Mouse (Mus musculus) heart, adult 2 months (tissue): ENCODE data around the gene Trpm3. TPM values are rescaled to one million over a fixed set of nuclear protein-coding genes. Genes with fewer than 3 reads are reported as not detected.

Source experiments
- DNase-seq, 2 experiments: peaks; one replicate each; pipeline ENCODE4 v3.0.0; 2021
- H3K27ac ChIP-seq: fragments of 200-600 bp; 2 replicates; pipeline ENCODE4 v1.8.1; 2022
- H3K27me3 ChIP-seq: fragments of 200-500 bp; 2 replicates; pipeline ENCODE4 v1.6.1; 2012; ENCODE audit warnings: mild to moderate bottlenecking, low read length, inconsistent platforms, mixed read lengths; ENCODE audit not compliant: control insufficient read depth, insufficient read depth
- H3K36me3 ChIP-seq: fragments of 200-500 bp; 2 replicates; pipeline ENCODE4 v1.6.1; 2012; ENCODE audit warnings: low read length, inconsistent platforms; ENCODE audit not compliant: control insufficient read depth, insufficient read depth
- H3K4me1 ChIP-seq: fragments of 200-500 bp; 2 replicates; pipeline ENCODE4 v1.6.1; 2011; ENCODE audit warnings: low read length; ENCODE audit not compliant: control insufficient read depth, insufficient read depth
- H3K4me3 ChIP-seq: fragments of 200-600 bp; 2 replicates; pipeline ENCODE4 v1.8.1; 2022
- H3K79me2 ChIP-seq: fragments of 200-500 bp; replicated peaks from 2 replicates; pipeline ENCODE4 v1.6.1; 2012; ENCODE audit warnings: mild to moderate bottlenecking, inconsistent platforms, low read length, moderate library complexity, mixed read lengths; ENCODE audit not compliant: control insufficient read depth, insufficient read depth
- H3K9ac ChIP-seq: fragments of 200-500 bp; 2 replicates; pipeline ENCODE4 v1.6.1; 2012; ENCODE audit warnings: low read depth, mild to moderate bottlenecking, control low read depth, inconsistent platforms, low read length, mixed read lengths
- CTCF ChIP-seq: fragments of 200-600 bp; IDR thresholded peaks from 2 replicates; pipeline ENCODE4 v1.8.1; 2022; ENCODE audit warnings: antibody characterized with exemption, mild to moderate bottlenecking, moderate library complexity
- EP300 ChIP-seq: fragments of 200-500 bp; IDR thresholded peaks from 2 replicates; pipeline ENCODE4 v1.6.1; 2011; ENCODE audit warnings: low read depth, low read length, control low read depth; ENCODE audit not compliant: insufficient read depth
- POLR2A ChIP-seq: fragments of 200-500 bp; IDR thresholded peaks from 2 replicates; pipeline ENCODE4 v1.6.1; 2011; ENCODE audit warnings: mild to moderate bottlenecking, low read depth, low read length, control low read depth; ENCODE audit not compliant: insufficient read depth
- whole genome bisulfite sequencing: fragments of 180-500 bp; shearing (Covaris S2); methylation state at CpG from one replicate; pipeline ENCODE4 v1.1.7; 2018; 5-methylcytosine and 5-hydroxymethylcytosine counted together
- intact Hi-C: fragments of 180-260 bp; cut with DNase I; formaldehyde crosslinking; loops from one replicate; pipeline ENCODE4 v1.15.1; 2025
- polyA plus RNA-seq: library from polyadenylated mRNA; depleted of rRNA; stranded (reverse); fragments of >200 nt; gene quantifications from 2 replicates; pipeline ENCODE4 v1.2.3, GENCODE M21; 2012
- total RNA-seq, 2 experiments: library from RNA; stranded (reverse); gene quantifications; 2 replicates each; pipeline ENCODE4 v1.2.3; 2021

The Trpm3 gene
- total and polyA plus RNA-seq, 3 experiments = 0.51 to 1.1 (median 0.81) TPM

GRCm38 (mm10) chr19:23035786-23036185 is 896.9 kb downstream of the Trpm3 start:
- no peaks in the 10 kb centered on the region for H3K27me3 ChIP-seq
- WGBS = 88% methylated on average over 3 of the region's 3 CpGs
- no peak for DNase-seq
- no peak overlapping the region for H3K9ac ChIP-seq
- H3K27ac ChIP-seq = peak overlapping the region; percentile 90
- intact Hi-C loops = no loop called here
- H3K4me1 ChIP-seq = peaks cover 18% of the 10 kb centered on the region
- no peak overlapping the region for H3K4me3 ChIP-seq
- TF ChIP-seq EP300 = no peak
- no peaks in the 10 kb centered on the region for H3K79me2 ChIP-seq
- H3K36me3 ChIP-seq = no peaks in the 10 kb centered on the region

- 58% methylated on average over 11 of the region's 11 CpGs for WGBS
These were observed 898.1 kb downstream of the Trpm3 start for GRCm38 (mm10) chr19:23036782-23037477.

DNA sequence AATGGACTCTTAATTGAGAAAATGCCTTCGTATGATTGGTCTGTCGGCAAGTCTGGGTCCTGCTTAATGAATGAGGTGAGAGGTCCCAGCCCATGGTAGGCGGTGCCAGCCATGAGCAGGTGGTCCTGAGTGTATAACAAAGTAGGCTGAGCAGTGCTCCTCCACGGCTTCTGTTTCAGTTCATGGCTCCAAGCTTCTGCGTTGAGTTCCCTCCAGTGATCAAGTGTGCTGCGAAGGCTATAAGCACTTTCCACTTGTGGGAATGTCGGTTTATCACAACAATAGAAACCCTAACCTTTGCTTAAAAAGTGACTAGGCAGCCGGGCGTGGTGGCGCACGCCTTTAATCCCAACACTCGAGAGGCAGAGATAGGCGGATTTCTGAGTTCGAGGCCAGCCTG is 898.7 kb downstream of the Trpm3 start:
- DNase-seq = no peak
- 90% methylated on average over 14 of the region's 14 CpGs for WGBS
- Histone ChIP-seq H3K4me3 (no peak overlapping the region), H3K79me2 (no peaks in the 10 kb centered on the region), H3K4me1 (peaks cover 26% of the 10 kb centered on the region), H3K9ac (no peak overlapping the region), H3K27ac (peak overlapping the region; percentile 46), H3K27me3 (no peaks in the 10 kb centered on the region), H3K36me3 (no peaks in the 10 kb centered on the region)
- intact Hi-C loops = no loop called here
- no peak for TF ChIP-seq CTCF
- no peak for TF ChIP-seq POLR2A
- TF ChIP-seq EP300 = no peak

More at GRCm38 (mm10) chr19:23036782-23037477, 898.1 kb downstream of the Trpm3 start:
- no peak for TF ChIP-seq POLR2A
- no peak for TF ChIP-seq EP300
- Histone ChIP-seq H3K27me3 (no peaks in the 10 kb centered on the region), H3K4me3 (no peak overlapping the region), H3K27ac (peak overlapping the region; percentile 46), H3K9ac (no peak overlapping the region), H3K4me1 (peaks cover 24% of the 10 kb centered on the region), H3K36me3 (no peaks in the 10 kb centered on the region), H3K79me2 (no peaks in the 10 kb centered on the region)
- DNase-seq = no peak
- intact Hi-C loops = no loop called here

- no peak for DNase-seq
- TF ChIP-seq POLR2A (no peak), CTCF (no peak), EP300 (no peak)
- intact Hi-C loops = loop anchor here (2.0 kb wide), 1 partner anchor 14 kb away; no protein-coding TSS in a partner anchor
- H3K4me3 ChIP-seq = no peak overlapping the region
- no peaks in the 10 kb centered on the region for H3K79me2 ChIP-seq
- no peaks in the 10 kb centered on the region for H3K36me3 ChIP-seq
- no peaks in the 10 kb centered on the region for H3K27me3 ChIP-seq
- no peak overlapping the region for H3K27ac ChIP-seq
- peaks cover 23% of the 10 kb centered on the region for H3K4me1 ChIP-seq
- WGBS = 68% methylated on average over 2 of the region's 2 CpGs
- H3K9ac ChIP-seq = no peak overlapping the region
These were observed 899.5 kb downstream of the Trpm3 start for GRCm38 (mm10) chr19:23038321-23038720.

GRCm38 (mm10) chr19:23041483-23042167 is 902.8 kb downstream of the Trpm3 start:
- Histone ChIP-seq H3K27me3 (no peaks in the 10 kb centered on the region), H3K27ac (peak overlapping the region; percentile 53), H3K4me1 (peaks cover 12% of the 10 kb centered on the region), H3K9ac (no peak overlapping the region), H3K36me3 (no peaks in the 10 kb centered on the region), H3K4me3 (no peak overlapping the region), H3K79me2 (no peaks in the 10 kb centered on the region)
- no peak for DNase-seq
- TF ChIP-seq EP300 = no peak
- TF ChIP-seq CTCF = no peak
- TF ChIP-seq POLR2A = no peak
- WGBS = 69% methylated on average over 6 of the region's 6 CpGs
- intact Hi-C loops = no loop called here

DNA sequence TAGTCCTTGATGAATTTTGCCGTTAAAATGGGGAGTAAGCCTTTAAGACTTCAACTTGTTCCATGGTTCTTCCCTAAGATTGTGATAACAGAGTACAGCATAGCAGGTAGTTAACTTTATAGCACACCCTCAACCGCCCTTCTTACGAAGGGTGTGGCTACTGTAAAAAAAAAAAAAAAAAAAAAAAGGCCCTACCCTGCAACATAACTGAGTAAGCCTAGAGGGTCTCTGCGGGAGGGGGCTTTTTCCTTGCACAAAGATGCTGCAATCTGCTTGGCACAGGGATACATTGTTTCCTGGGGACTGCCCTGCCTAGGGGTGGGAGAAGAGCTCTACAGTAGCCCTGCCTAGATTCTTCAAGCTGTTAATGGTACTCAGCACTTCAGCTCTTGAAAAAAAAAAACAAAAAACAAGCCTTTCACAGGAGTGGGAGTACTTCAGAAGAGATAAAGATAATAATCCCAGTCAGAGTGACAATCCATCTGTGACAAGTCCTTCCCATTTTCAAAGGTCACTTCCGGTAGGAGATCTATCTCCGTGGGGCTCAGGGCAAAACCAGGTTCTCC is 903.4 kb downstream of the Trpm3 start:
- H3K4me3 ChIP-seq = no peak overlapping the region
- H3K4me1 ChIP-seq = peaks cover 11% of the 10 kb centered on the region
- H3K27ac ChIP-seq = peak overlapping the region; percentile 53
- no peak overlapping the region for H3K9ac ChIP-seq
- H3K27me3 ChIP-seq = no peaks in the 10 kb centered on the region
- no peak for DNase-seq
- H3K36me3 ChIP-seq = no peaks in the 10 kb centered on the region
- TF ChIP-seq CTCF (no peak), EP300 (no peak), POLR2A (no peak)
- intact Hi-C loops = no loop called here
- H3K79me2 ChIP-seq = no peaks in the 10 kb centered on the region
- 47% methylated on average over 6 of the region's 6 CpGs for WGBS
